Mouse (Mus musculus) left cerebral cortex, postnatal 10 days (tissue): ENCODE data around the gene Dhh. TPM values are rescaled to one million over a fixed set of nuclear protein-coding genes. Genes with fewer than 3 reads are reported as not detected.

Experiments
- DNase-seq, 2 experiments: peaks; one replicate each; pipeline ENCODE4 v3.0.0; 2021 to 2022; ENCODE audit warnings: low spot score in 2 of 2, mixed read lengths in 1 of 2; ENCODE audit errors: extremely low spot score in 1 of 2
- intact Hi-C: fragments of 180-260 bp; cut with DNase I; formaldehyde crosslinking; loops from one replicate; pipeline ENCODE4 v1.15.1; 2025
- total RNA-seq, 2 experiments: library from RNA; stranded (reverse); gene quantifications; 2 replicates each; pipeline ENCODE4 v1.2.3; 2021

The Dhh gene
- total RNA-seq, 2 experiments from 2014 or later: 0.16 to 0.47 TPM

- intact Hi-C loops: no loop called here
- peak in 1 of 2 experiments; percentile 37 for DNase-seq
Observed at GRCm38 (mm10) chr15:98861701-98862410, 36.5 kb downstream of the Dhh start.

- DNase-seq: no peak
- intact Hi-C loops: no loop called here
Observed at GRCm38 (mm10) chr15:98860921-98861320, 37.4 kb downstream of the Dhh start.

DNA sequence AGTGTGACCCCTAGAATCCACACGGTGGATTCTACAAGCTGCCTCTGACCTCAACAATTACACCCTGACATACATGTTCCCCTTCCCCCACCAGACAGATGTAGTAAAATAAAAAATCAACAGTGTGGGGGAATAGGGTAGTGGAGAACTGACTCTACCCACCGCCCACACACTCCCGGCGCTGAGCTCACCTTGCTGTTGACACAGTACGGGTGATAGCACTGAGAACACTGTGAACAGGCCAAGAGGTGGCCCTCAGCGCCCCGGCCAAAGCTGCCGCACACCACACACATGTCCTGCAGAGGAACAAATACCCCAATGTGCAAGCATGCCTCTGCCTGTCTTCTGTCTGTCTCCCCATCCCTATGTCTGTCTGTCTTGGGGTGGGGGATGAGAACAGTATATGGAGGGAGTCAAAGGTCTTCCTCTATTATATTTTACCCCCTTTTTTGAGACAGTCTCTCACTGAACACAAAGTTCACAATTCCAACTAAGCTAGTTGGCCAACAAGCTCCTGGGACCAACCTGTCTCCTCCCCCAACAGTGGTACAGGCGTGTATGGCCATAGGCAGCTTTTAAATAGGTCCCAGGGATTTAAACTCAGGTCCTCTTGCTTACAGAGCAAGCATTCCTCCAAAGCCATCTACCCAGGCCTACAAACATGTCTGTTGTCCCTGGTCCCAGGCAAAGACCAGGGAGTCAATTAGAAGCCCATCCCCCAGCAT lies 38.9 kb downstream of the Dhh start:
- intact Hi-C loops: no loop called here
- peak in 1 of 2 experiments; percentile 32 for DNase-seq

DNA sequence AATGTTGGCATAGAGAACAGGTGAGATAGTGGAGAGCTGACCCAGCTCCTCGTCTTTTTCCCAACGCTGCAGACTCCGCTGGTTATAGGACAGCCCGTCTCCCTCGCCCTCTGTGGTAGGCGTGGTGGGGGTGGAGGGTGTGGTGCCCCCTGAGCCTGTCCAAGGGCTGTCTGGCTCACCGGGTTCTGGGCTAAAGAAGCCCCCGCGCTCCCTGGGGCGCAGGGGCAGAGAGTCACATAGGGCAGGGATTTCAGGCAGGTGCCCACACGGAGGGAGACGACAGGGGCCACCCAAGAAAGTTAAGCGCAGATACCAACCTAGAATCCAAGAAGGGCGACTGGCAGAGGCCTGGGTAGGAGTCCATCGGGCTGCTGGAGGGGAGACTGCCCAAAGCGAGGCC lies 44.1 kb downstream of the Dhh start:
- intact Hi-C loops: no loop called here
- no peak for DNase-seq

DNA sequence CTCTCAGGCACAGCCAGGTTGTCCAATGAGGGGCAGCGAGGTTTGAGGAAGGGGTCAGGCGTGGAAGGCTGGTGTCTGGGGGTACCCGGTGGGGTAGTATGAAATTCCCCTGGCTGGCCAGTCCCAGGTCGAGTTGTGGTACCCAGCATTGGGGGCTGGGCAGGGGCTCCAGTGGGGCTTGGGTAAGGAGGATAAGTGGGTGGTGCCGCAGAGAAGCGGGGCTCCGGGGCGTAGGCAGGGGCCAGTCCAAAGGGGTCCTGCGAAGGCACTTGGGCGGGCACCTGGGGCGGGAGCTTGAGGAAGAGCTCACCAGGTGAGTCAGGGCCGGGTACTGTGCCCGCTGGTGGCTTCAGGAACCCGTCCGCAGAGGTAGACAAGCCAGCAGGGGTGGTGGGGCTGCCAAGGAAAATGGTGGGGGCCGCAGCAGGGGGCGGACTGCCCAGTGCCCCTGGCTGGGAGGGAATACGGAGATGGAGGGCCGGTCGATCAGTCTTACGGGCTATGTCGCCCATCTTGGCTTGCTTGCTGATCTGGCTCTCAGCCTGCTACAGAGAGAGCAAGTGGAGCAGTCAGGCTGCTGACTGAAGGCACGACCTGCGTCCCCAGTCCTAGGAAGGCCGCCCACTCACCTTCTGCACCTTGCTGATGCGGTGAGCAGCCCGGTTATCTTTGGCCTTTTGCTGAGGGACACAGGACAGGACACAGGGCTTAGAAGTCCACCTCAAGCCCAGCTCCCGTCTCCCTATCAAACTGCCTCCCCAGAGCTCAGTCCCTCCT lies 45.0 kb downstream of the Dhh start:
- intact Hi-C loops: no loop called here

DNA sequence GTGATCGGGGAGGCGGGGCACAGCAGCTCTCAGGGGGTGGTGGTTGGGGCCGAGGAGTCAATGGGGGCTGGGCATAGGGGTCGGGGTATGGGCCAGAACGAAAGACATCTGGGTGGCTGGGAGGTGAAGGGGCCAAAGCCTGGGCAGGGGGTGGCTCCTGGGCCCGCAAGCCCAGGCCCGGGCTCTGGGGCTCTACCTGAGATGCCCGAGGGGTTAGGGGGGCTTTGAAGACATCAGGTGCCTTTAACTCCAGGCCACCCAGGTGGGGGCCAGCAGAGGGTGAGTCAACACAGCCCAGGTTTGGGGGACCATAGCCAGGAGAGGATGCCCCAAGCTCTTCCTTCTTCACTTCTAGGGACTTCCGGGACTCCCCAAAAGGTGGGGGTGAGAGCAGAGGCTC lies 45.6 kb downstream of the Dhh start:
- DNase-seq: peak in 1 of 2 experiments; percentile 28

More for the DNA sequence above, 45.0 kb downstream of the Dhh start:
- DNase-seq: peak in 1 of 2 experiments; percentile 37

DNA sequence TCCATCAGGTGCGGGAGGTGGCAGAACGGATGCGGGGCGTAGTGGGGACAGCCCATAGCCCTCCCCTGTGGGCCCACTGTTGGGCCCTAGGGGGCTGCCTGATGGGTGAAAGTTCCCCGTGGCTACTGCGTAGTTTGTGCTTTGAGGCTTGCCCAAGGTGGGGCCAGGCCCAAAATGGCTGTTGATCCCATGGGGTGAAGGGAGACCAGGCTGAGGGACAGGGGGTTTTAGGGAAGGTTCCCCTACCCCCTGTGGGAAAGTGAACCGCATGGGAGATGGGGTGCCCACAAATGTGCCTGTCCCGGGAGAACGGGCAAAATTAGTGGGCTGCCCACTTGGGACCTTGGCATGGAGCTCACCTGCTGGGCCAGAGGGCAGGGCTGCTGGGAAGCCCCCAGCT lies 46.3 kb downstream of the Dhh start:
- intact Hi-C loops: no loop called here
- peak in 1 of 2 experiments; percentile 22 for DNase-seq

More for the DNA sequence above, 45.6 kb downstream of the Dhh start:
- intact Hi-C loops: no loop called here

- peak in 1 of 2 experiments; percentile 24 for DNase-seq
- intact Hi-C loops: no loop called here
Observed at GRCm38 (mm10) chr15:98851229-98851818, 47.0 kb downstream of the Dhh start.

- intact Hi-C loops: no loop called here
- no peak for DNase-seq
Observed at GRCm38 (mm10) chr15:98850668-98851067, 47.7 kb downstream of the Dhh start.

- peak in 1 of 2 experiments; percentile 31 for DNase-seq
- intact Hi-C loops: no loop called here
Observed at GRCm38 (mm10) chr15:98849956-98850600, 48.3 kb downstream of the Dhh start.

- DNase-seq: peak in 1 of 2 experiments; percentile 25
- intact Hi-C loops: no loop called here
Observed at GRCm38 (mm10) chr15:98849165-98849564, 49.2 kb downstream of the Dhh start.

GRCm38 (mm10) chr15:98846140-98846539 lies 52.2 kb downstream of the Dhh start:
- intact Hi-C loops: no loop called here
- no peak for DNase-seq

DNA sequence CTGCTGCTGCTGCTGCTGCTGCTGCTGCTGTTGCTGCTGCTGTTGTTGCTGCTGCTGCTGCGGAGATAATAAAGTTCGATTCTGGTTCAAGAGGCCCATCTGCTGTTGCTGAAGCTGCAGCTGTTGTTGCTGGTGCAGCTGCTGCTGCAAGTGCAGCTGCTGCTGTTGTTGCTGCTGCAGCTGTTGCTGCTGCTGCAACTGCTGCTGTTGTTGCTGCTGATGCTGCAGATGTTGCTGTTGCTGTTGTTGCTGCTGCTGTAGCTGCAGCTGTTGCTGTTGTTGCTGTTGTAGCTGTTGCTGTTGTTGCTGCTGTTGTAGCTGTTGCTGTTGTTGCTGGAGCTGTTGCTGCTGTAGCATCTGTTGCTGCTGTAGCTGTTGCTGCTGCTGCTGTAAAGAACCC lies 53.2 kb downstream of the Dhh start:
- intact Hi-C loops: no loop called here
- no peak for DNase-seq

GRCm38 (mm10) chr15:98843595-98844223 lies 54.6 kb downstream of the Dhh start:
- intact Hi-C loops: no loop called here
- no peak for DNase-seq

Other genes starting within 250 kb of the Dhh start
- 10 to 100 TPM; 55.8 to 58.2 TPM for gene Ddx23, start 235.6 kb downstream of the Dhh start, total RNA-seq
- gene Rnd1, start 221.1 kb downstream of the Dhh start, total RNA-seq: 10 to 100 TPM; 68.6 to 70.1 TPM
- 10 to 100 TPM; 13.6 to 14.5 TPM for gene Ccdc65, start 190.3 kb downstream of the Dhh start, total RNA-seq
- 1 to 10 TPM; 2.2 TPM for gene Fkbp11, start 170.3 kb downstream of the Dhh start, total RNA-seq
- 100 to 1,000 TPM; 651 to 661 TPM for gene Arf3, start 135.3 kb downstream of the Dhh start, total RNA-seq
- under 1 TPM; 0.63 to 0.64 TPM for gene Wnt10b, start 120.4 kb downstream of the Dhh start, total RNA-seq
- gene Wnt1, start 108.7 kb downstream of the Dhh start, total RNA-seq: not detected
- gene Ddn, start 89.0 kb downstream of the Dhh start, total RNA-seq: 100 to 1,000 TPM; 285 to 294 TPM
- gene Prkag1, start 67.0 kb downstream of the Dhh start, total RNA-seq: 10 to 100 TPM; 41.7 to 44.6 TPM
- 10 to 100 TPM; 62.4 to 64.3 TPM for gene Kmt2d, start 27.3 kb downstream of the Dhh start, total RNA-seq
- gene Rhebl1, start 4.0 kb downstream of the Dhh start, total RNA-seq: 10 to 100 TPM; 11.2 to 14.1 TPM
- gene Lmbr1l, start 19.7 kb upstream of the Dhh start, total RNA-seq: 10 to 100 TPM; 15.4 to 21.6 TPM
- gene Tuba1b, start 36.0 kb upstream of the Dhh start, total RNA-seq: 1,000 to 10,000 TPM in 1 of 2 experiments, 100 to 1,000 TPM in 1; 986 to 1,032 TPM
- gene Gm49450, start 55.0 kb upstream of the Dhh start, total RNA-seq: not detected
- gene Tuba1a, start 55.2 kb upstream of the Dhh start, total RNA-seq: 1,000 to 10,000 TPM; 4,375 to 4,691 TPM
- 100 to 1,000 TPM; 255 to 292 TPM for gene Tuba1c, start 131.4 kb upstream of the Dhh start, total RNA-seq
- gene Prph, start 156.6 kb upstream of the Dhh start, total RNA-seq: 1 to 10 TPM; 5.5 to 5.9 TPM
- gene Troap, start 176.0 kb upstream of the Dhh start, total RNA-seq: 1 to 10 TPM; 1.4 to 2.2 TPM
- not detected for gene C1ql4, start 189.3 kb upstream of the Dhh start, total RNA-seq
- not detected for gene Dnajc22, start 194.6 kb upstream of the Dhh start, total RNA-seq
- gene Spats2, start 227.4 kb upstream of the Dhh start, total RNA-seq: 10 to 100 TPM; 34.4 to 36.4 TPM